Mouse (Mus musculus) effector memory CD4-positive, alpha-beta T cell, adult 5 months (primary cell): ENCODE measurements around the gene Olfr365. TPM values are rescaled to one million over a fixed set of nuclear protein-coding genes. Genes with fewer than 3 reads are reported as not detected.

Experiments used
- polyA plus RNA-seq: library from polyadenylated mRNA; unstranded; fragments of 100-300 nt; shearing (Covaris generic); gene quantifications from one replicate; pipeline ENCODE4 v1.2.1, GENCODE M21; 2017

The Olfr365 gene
- not detected for polyA plus RNA-seq

DNA sequence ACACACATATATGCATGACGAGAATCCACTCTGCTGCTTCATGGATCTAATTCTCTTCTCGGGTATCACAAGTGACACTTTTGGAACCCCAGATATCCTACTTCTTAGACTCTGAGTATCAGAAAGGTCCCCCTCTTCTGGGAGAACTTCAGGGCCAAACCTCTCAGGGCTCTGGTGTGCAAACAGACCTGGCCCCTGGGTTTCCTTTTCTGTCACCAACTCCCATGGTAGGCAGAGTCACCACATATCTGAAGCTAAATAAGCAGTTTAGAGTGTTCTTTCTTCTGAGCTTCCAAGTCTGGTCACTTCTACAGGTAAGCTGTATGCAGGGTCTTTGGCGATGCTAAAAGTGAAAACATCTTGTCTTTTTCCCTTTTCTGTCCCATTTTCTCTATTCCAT is at the start of gene Olfr365:
Olfr365 (plus strand) TSS at position 301 of the 400 bp plus-strand sequence.

DNA sequence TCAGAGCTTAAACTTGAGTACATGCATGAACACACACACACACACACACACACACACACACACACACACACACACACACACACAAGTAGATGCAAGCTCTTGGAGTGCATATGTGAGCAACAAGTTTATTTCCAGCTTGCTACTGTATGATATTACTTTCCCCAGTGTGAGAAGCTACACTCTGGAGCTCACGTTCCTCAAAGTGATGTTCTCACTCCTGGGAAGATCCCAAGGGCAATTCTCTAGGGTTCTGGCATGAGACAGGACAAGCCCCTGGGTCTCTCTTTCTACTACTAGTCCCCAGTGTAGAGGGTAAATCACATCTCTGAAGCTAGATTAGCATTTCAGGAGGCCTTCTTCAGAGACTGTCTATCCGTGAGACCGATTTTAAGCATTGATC is 49.0 kb upstream of the Olfr365 start, which contains the start of gene Olfr364-ps1:
Olfr364-ps1 (plus strand) TSS at position 301 of the 400 bp plus-strand sequence.

DNA sequence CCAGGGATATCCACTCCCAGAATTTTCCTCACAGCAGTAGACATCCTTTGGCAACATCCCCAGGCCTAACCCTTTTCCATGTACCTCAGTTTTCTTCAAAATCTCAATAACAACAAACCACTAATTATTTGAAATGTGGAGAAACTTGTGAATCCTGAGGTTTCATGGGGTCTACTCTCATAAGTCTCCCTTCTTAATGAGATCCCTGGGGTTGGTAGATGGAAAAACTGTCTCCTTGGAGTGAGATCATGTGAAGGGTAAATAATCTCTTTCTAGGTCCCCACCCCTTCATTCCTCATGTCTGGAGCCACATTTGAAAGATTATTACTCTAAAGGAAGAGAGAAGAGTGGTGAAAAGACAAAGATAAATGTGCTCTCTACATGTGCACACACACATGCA is 23.3 kb downstream of the Olfr365 start, which contains the start of gene Olfr366:
Olfr366 (plus strand) TSS at position 301 of the 400 bp plus-strand sequence.

Other genes starting within 250 kb of the Olfr365 start
- gene Olfr357, start 194.4 kb upstream of the Olfr365 start, polyA plus RNA-seq: not detected
- not detected for gene Olfr358, start 178.9 kb upstream of the Olfr365 start, polyA plus RNA-seq
- gene Olfr360, start 122.5 kb upstream of the Olfr365 start, polyA plus RNA-seq: not detected
- not detected for gene Olfr361, start 98.9 kb upstream of the Olfr365 start, polyA plus RNA-seq
- not detected for gene Olfr362, start 70.3 kb upstream of the Olfr365 start, polyA plus RNA-seq
- gene Olfr364-ps1, start 48.9 kb upstream of the Olfr365 start, polyA plus RNA-seq: not detected
- not detected for gene Olfr366, start 23.4 kb downstream of the Olfr365 start, polyA plus RNA-seq
- not detected for gene Olfr368, start 138.3 kb downstream of the Olfr365 start, polyA plus RNA-seq
- 33.0 TPM for gene Pdcl, start 171.1 kb downstream of the Olfr365 start, polyA plus RNA-seq
- 45.5 TPM for gene Rc3h2, start 234.7 kb downstream of the Olfr365 start, polyA plus RNA-seq